Mouse (Mus musculus): ENCODE measurements around the gene Glcci1. TPM values are rescaled to one million over a fixed set of nuclear protein-coding genes. Genes with fewer than 3 reads are reported as not detected.

Glcci1 gene
- polyA plus RNA-seq, 1 experiment, result 4.1 TPM

DNA sequence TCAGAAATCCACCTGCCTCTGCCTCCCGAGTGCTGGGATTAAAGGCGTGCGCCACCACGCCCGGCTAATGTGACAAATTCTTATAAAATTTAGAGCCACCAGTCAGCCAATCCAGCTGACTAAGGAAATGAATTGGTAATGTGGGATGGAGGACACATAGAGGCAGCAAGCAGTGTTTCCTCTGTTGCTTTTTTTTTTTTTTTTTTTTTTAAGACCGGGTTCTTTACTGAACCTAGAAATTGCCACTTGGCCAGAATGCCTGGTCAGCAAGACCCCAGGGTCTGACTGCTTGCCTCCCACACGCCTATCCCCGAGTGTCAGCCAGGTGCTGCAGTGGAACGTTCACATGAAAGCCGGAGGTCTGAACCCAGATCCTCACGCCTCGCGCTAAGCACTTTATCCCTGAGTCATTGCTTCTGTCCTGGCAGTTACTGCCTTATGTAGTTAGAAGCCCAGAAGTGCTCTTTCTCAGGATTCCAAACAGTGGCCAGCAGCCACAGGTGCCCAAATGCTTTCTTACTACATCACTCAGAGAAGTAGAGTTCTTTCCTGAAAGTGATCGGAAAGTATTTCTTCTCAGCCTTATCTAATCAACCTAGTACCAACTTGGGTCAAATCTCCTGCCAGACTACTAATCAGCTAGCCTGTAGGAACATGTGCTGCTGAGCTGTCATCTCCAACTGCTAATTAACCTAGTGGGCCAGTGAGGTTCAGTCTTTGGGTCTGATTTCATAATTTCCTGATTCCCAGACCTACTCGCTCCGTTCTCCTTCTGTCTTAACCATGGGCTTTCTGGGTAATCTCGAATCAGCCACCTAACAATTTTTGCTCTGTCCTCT is 24.7 kb upstream of the Glcci1 start:
- Histone ChIP-seq H3K27me3 (ENCODE audit: control insufficient read depth, insufficient read depth, low read length, poor library complexity, severe bottlenecking) (no peaks in the 10 kb centered on the region), H3K9me3 (replicated peaks; ENCODE audit: control insufficient read depth, insufficient read depth, low read length, poor library complexity, severe bottlenecking) (no peaks in the 10 kb centered on the region), H3K27ac (ENCODE audit: insufficient read depth, low read length) (no peak overlapping the region), H3K36me3 (ENCODE audit: control insufficient read depth, insufficient read depth, low read length, poor library complexity, severe bottlenecking) (no peaks in the 10 kb centered on the region), H3K4me1 (ENCODE audit: control insufficient read depth, insufficient read depth, low read length) (no peaks in the 10 kb centered on the region), H3K4me3 (ENCODE audit: low read depth, low read length) (no peak overlapping the region), H3K9ac (ENCODE audit: low read depth, poor library complexity, severe bottlenecking) (no peak overlapping the region)
- TF ChIP-seq EP300 (IDR thresholded peaks at IDR 0.05; ENCODE audit: insufficient read depth, low read depth, low read length), result no peak
- no peak for TF ChIP-seq POLR2A (IDR thresholded peaks at IDR 0.05; ENCODE audit: insufficient read depth, low read length)
- TF ChIP-seq CTCF (IDR thresholded peaks at IDR 0.05; ENCODE audit: low read depth, low read length), result no peak

DNA sequence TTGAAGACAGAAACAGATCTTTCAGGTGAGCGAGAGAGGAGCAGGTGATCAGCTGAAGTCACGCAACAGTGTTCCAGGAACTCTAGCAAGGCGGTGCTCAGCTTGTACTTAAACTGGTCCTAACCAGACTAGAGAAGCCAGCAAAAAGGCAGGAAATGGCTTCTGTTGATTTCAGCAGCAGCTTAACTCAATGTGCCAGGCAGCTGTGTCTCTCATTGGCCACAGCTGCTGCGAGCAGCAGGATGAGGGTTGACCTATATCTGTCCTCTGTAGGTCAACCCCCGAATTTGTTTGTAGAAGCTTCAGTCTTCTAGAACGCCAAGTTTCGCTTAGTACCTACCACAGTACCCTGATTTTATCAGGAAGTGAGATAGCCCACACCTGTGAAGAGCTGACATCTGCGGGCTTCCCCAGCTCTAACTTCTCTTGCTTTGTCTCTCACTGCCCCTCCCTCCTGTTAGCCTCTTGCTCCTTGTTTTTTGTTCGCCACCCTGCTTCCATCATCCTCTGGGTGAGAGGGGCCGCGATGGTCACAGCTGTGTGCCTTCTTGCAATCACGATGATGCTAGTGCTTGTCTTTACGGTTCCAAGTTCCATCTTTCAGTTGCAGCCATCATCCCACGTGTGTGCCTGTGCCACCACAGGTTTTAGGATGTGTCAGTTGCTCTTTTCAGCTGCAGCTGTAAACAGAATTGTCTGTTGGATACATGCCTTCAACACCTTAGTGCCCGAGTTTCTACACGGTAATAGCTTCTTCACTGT is 23.8 kb upstream of the Glcci1 start:
- H3K4me1 ChIP-seq (ENCODE audit: control insufficient read depth, insufficient read depth, low read length), result no peaks in the 10 kb centered on the region
- H3K9me3 ChIP-seq (replicated peaks; ENCODE audit: control insufficient read depth, insufficient read depth, low read length, poor library complexity, severe bottlenecking), result no peaks in the 10 kb centered on the region
- H3K27me3 ChIP-seq (ENCODE audit: control insufficient read depth, insufficient read depth, low read length, poor library complexity, severe bottlenecking), result no peaks in the 10 kb centered on the region
- TF ChIP-seq EP300 (IDR thresholded peaks at IDR 0.05; ENCODE audit: insufficient read depth, low read depth, low read length), result no peak
- no peak for TF ChIP-seq POLR2A (IDR thresholded peaks at IDR 0.05; ENCODE audit: insufficient read depth, low read length)
- no peak for TF ChIP-seq CTCF (IDR thresholded peaks at IDR 0.05; ENCODE audit: low read depth, low read length)
- no peaks in the 10 kb centered on the region for H3K36me3 ChIP-seq (ENCODE audit: control insufficient read depth, insufficient read depth, low read length, poor library complexity, severe bottlenecking)
- H3K27ac ChIP-seq (ENCODE audit: insufficient read depth, low read length), result no peak overlapping the region
- H3K9ac ChIP-seq (ENCODE audit: low read depth, poor library complexity, severe bottlenecking), result no peak overlapping the region
- no peak overlapping the region for H3K4me3 ChIP-seq (ENCODE audit: low read depth, low read length)

DNA sequence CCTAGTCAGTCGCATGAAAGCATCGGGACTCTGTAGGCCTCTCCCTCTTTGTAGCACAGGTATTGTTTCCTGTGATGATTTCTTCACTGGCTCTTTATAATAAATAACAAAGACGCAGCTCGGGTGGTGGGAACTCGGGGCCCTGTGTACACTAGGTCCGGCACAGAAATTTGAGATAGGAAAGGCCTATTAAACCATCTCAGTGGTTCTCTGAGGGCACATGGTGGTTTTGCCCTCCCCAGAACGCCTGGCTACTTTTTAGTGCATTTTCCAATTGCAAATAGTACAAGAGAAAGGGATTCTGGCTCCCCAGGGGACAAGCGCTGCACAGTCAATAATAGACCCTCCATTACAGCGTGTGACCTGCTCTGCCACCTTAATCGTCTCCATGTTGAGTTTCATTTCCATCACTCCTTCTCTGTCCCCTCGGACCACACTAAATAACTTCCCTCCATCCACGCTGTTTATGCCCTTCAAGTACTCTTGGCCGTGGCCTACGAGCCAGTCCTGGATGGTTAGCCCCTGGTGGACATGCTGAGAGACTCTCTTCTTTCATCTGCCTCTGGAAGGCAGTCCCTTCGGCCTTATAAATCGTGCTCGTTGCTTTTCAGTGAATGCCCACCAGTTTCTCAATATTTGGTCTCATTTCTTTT is 22.9 kb upstream of the Glcci1 start:
- Histone ChIP-seq H3K27me3 (ENCODE audit: control insufficient read depth, insufficient read depth, low read length, poor library complexity, severe bottlenecking) (no peaks in the 10 kb centered on the region), H3K4me1 (ENCODE audit: control insufficient read depth, insufficient read depth, low read length) (no peaks in the 10 kb centered on the region), H3K36me3 (ENCODE audit: control insufficient read depth, insufficient read depth, low read length, poor library complexity, severe bottlenecking) (no peaks in the 10 kb centered on the region), H3K9ac (ENCODE audit: low read depth, poor library complexity, severe bottlenecking) (no peak overlapping the region), H3K9me3 (replicated peaks; ENCODE audit: control insufficient read depth, insufficient read depth, low read length, poor library complexity, severe bottlenecking) (no peaks in the 10 kb centered on the region), H3K4me3 (ENCODE audit: low read depth, low read length) (no peak overlapping the region), H3K27ac (ENCODE audit: insufficient read depth, low read length) (no peak overlapping the region)
- TF ChIP-seq CTCF (IDR thresholded peaks at IDR 0.05; ENCODE audit: low read depth, low read length), result no peak
- TF ChIP-seq EP300 (IDR thresholded peaks at IDR 0.05; ENCODE audit: insufficient read depth, low read depth, low read length), result no peak
- TF ChIP-seq POLR2A (IDR thresholded peaks at IDR 0.05; ENCODE audit: insufficient read depth, low read length), result no peak

DNA sequence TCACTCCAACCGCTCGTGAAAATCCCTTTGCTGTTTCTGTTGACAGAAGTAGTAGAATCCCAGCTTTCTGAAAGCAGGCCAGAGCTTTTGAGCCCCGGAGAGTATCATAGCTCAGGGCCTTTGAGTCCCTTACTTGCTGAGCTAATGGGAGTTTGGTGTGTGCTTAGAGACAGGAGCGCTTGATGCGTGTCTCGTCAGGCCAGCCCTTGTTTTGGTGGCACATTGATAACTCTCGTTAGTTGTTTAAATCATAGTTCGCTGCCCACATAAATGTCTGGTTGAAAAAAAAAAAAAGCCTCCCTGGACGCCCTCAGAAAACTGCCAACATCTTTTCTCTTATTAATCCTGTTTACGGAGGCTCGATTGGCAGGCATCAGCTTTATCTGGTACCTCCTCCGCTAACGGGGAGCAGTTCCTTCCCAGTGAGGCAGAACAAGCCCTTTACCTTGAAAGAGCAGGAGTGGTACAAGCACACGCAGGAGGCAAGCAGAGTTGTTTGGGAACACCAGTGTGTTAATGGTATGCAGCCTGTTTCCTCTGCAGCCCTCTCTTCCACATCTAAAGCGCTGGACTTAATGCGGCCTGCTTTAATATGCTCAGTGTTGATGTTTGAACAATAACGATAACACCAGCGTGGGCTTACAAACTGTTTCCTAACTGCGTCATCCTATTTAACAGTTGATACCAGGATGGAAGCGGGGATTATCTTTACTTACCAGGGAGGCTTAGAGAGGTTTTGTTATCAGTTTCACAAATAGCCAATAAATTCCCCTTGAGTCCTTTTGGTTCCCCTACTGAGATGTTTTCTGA is 22.2 kb upstream of the Glcci1 start:
- H3K27ac ChIP-seq (ENCODE audit: insufficient read depth, low read length), result no peak overlapping the region

DNA sequence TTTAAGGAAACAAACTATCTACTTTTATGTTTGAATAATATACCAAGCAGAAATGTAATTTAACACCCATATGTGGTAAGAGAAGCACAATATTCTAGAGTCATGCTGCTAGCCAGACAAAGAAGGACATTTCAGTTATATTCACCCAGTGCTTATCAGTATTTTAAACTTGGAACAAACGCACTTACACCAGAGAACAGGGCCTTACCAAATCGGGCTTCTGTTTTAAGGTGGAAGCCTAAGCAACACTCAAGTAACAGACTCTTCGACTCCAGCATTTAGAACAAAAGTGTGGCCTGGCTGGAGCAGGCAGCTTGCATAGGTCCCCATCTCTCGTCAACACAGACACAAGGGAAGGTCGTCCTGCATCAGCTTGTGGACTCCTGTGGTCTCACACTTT is 21.2 kb upstream of the Glcci1 start:
- H3K4me3 ChIP-seq (ENCODE audit: low read depth, low read length), result no peak overlapping the region
- no peak overlapping the region for H3K9ac ChIP-seq (ENCODE audit: low read depth, poor library complexity, severe bottlenecking)
- TF ChIP-seq POLR2A (IDR thresholded peaks at IDR 0.05; ENCODE audit: insufficient read depth, low read length), result no peak
- no peak for TF ChIP-seq CTCF (IDR thresholded peaks at IDR 0.05; ENCODE audit: low read depth, low read length)
- no peak for TF ChIP-seq EP300 (IDR thresholded peaks at IDR 0.05; ENCODE audit: insufficient read depth, low read depth, low read length)

More for the DNA sequence above, 22.2 kb upstream of the Glcci1 start:
- TF ChIP-seq EP300 (IDR thresholded peaks at IDR 0.05; ENCODE audit: insufficient read depth, low read depth, low read length), result no peak
- no peak for TF ChIP-seq CTCF (IDR thresholded peaks at IDR 0.05; ENCODE audit: low read depth, low read length)
- TF ChIP-seq POLR2A (IDR thresholded peaks at IDR 0.05; ENCODE audit: insufficient read depth, low read length), result no peak
- H3K4me1 ChIP-seq (ENCODE audit: control insufficient read depth, insufficient read depth, low read length), result no peaks in the 10 kb centered on the region
- H3K36me3 ChIP-seq (ENCODE audit: control insufficient read depth, insufficient read depth, low read length, poor library complexity, severe bottlenecking), result no peaks in the 10 kb centered on the region
- no peaks in the 10 kb centered on the region for H3K9me3 ChIP-seq (replicated peaks; ENCODE audit: control insufficient read depth, insufficient read depth, low read length, poor library complexity, severe bottlenecking)
- no peaks in the 10 kb centered on the region for H3K27me3 ChIP-seq (ENCODE audit: control insufficient read depth, insufficient read depth, low read length, poor library complexity, severe bottlenecking)
- H3K4me3 ChIP-seq (ENCODE audit: low read depth, low read length), result no peak overlapping the region
- H3K9ac ChIP-seq (ENCODE audit: low read depth, poor library complexity, severe bottlenecking), result no peak overlapping the region

More for the DNA sequence above, 21.2 kb upstream of the Glcci1 start:
- H3K4me1 ChIP-seq (ENCODE audit: control insufficient read depth, insufficient read depth, low read length), result no peaks in the 10 kb centered on the region
- H3K9me3 ChIP-seq (replicated peaks; ENCODE audit: control insufficient read depth, insufficient read depth, low read length, poor library complexity, severe bottlenecking), result no peaks in the 10 kb centered on the region
- no peaks in the 10 kb centered on the region for H3K27me3 ChIP-seq (ENCODE audit: control insufficient read depth, insufficient read depth, low read length, poor library complexity, severe bottlenecking)
- H3K27ac ChIP-seq (ENCODE audit: insufficient read depth, low read length), result no peak overlapping the region
- H3K36me3 ChIP-seq (ENCODE audit: control insufficient read depth, insufficient read depth, low read length, poor library complexity, severe bottlenecking), result no peaks in the 10 kb centered on the region

Measured in ES-Bruce4 (cell line).